Mouse (Mus musculus): ENCODE data around the gene Fstl4. TPM values are rescaled to one million over a fixed set of nuclear protein-coding genes. Genes with fewer than 3 reads are reported as not detected.

Gene Fstl4
- polyA plus RNA-seq, 1 experiment from 2014 or later = 9.1 TPM

DNA sequence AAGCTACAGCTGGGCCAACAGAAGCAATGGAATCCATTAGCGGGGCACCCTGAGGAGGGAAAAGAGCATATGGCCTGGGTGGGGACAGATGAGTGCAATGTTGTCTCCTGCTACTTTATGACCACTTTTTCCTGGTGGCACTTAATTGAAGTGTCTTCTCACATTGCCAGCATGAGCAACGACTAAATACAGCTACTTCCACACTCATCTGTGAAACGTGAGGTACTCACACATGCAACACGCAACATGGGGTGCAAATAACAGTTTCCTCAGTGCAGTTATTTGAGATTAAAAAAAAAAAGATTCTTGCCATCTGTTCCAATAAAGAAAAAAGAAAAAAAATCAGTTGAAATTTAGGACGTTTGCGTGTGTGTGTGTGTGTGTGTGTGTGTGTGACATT is 178.5 kb downstream of the Fstl4 start:
- Histone ChIP-seq H3K9me3 (replicated peaks; ENCODE audit: control insufficient read depth, low read length) (no peaks in the 10 kb centered on the region), H3K9ac (ENCODE audit: low read depth, low read length) (no peak overlapping the region), H3K27me3 (ENCODE audit: control insufficient read depth, insufficient read depth, low read length) (no peaks in the 10 kb centered on the region), H3K36me3 (ENCODE audit: control insufficient read depth, insufficient read depth, low read length) (no peaks in the 10 kb centered on the region), H3K4me1 (ENCODE audit: control insufficient read depth, insufficient read depth, low read length) (0 out of 2 replicates have a peak, but pooled peaks cover 3% of the 10 kb centered on the region), H3K27ac (ENCODE audit: low read depth, low read length) (no peak overlapping the region), H3K4me2 (no peak overlapping the region), H3K4me3 (ENCODE audit: low read depth, low read length) (no peak overlapping the region)
- no peak for ATAC-seq (replicated peaks; ENCODE audit: insufficient number of reproducible peaks, low FRiP score, low TSS enrichment)
- 84% methylated on average over 6 of the region's 6 CpGs for WGBS (ENCODE audit: insufficient replicate concordance)

DNA sequence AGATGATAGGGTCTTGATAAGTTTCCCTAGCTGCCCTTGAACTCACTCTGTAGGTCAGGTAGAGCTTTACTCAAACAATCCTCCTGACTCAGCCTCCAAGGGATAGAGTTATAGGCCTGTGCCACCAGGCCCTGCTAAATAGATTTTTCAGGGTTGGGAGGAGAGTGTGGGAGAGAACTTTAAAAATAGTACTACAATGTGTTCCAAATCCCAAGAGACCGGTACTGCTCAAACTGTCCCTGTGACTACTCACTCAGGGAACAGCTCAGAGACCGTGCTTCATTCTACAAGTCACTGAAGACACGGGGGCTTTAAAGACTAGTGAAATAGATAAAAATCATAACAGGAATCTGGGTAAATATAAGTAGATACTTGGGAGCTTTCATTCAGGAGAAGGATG is 190.6 kb downstream of the Fstl4 start:
- no peak for ATAC-seq (replicated peaks; ENCODE audit: insufficient number of reproducible peaks, low FRiP score, low TSS enrichment)
- no peak overlapping the region for H3K27ac ChIP-seq (ENCODE audit: low read depth, low read length)
- H3K27me3 ChIP-seq (ENCODE audit: control insufficient read depth, insufficient read depth, low read length) = no peaks in the 10 kb centered on the region
- no peak overlapping the region for H3K9ac ChIP-seq (ENCODE audit: low read depth, low read length)
- no peaks in the 10 kb centered on the region for H3K9me3 ChIP-seq (replicated peaks; ENCODE audit: control insufficient read depth, low read length)
- no peaks in the 10 kb centered on the region for H3K4me1 ChIP-seq (ENCODE audit: control insufficient read depth, insufficient read depth, low read length)
- H3K4me2 ChIP-seq = no peak overlapping the region
- 79% methylated on average over 3 of the region's 3 CpGs for WGBS (ENCODE audit: insufficient replicate concordance)
- no peak overlapping the region for H3K4me3 ChIP-seq (ENCODE audit: low read depth, low read length)
- no peaks in the 10 kb centered on the region for H3K36me3 ChIP-seq (ENCODE audit: control insufficient read depth, insufficient read depth, low read length)

DNA sequence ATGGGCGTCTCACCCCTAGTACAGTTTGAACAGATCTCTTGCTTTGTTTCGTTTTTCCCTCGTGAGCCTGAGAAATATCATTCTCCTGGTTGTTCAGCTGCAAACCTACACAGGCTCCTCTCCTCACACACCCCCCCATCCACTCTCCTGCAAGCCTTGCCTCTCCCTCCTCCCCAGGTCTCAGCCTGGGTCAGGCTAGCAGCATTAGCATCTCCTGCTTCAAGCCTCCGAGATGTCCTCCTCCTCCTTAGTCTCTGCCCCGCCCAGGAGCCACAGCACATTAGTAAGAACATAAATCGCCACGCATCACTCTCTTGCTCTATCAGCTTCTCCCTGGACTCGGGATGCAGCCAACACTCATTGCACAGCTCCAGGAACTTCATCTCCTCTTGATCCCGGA is 204.4 kb downstream of the Fstl4 start:
- no peak overlapping the region for H3K4me3 ChIP-seq (ENCODE audit: low read depth, low read length)
- H3K4me1 ChIP-seq (ENCODE audit: control insufficient read depth, insufficient read depth, low read length) = no peaks in the 10 kb centered on the region; the same call in 1 of the 2 replicates
- ATAC-seq (replicated peaks; ENCODE audit: insufficient number of reproducible peaks, low FRiP score, low TSS enrichment) = no peak
- no peaks in the 10 kb centered on the region for H3K9me3 ChIP-seq (replicated peaks; ENCODE audit: control insufficient read depth, low read length)
- 78% methylated on average over 9 of the region's 9 CpGs for WGBS (ENCODE audit: insufficient replicate concordance)
- no peak overlapping the region for H3K9ac ChIP-seq (ENCODE audit: low read depth, low read length)
- no peak overlapping the region for H3K27ac ChIP-seq (ENCODE audit: low read depth, low read length)
- H3K36me3 ChIP-seq (ENCODE audit: control insufficient read depth, insufficient read depth, low read length) = no peaks in the 10 kb centered on the region
- no peaks in the 10 kb centered on the region for H3K27me3 ChIP-seq (ENCODE audit: control insufficient read depth, insufficient read depth, low read length)
- H3K4me2 ChIP-seq = no peak overlapping the region

DNA sequence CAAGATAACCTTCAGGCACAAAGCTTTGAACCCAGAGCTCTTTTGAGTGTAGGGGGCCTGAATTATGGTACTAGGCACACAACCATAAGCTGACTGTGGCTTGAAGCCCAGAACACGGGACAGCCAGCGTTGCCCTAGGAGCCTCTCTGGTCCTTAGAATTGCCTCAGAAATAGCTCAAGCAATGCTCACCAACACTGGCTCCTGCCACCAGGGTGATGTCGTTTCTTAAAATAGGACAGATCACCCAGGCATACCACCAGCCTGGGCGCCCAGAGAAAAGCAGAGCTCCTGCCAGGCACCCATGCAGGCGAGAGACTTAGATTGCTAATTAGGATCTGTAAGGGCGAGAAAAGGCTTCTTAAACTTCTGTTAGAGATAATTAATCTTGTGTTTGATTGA is 206.0 kb downstream of the Fstl4 start:
- H3K9me3 ChIP-seq (replicated peaks; ENCODE audit: control insufficient read depth, low read length) = no peaks in the 10 kb centered on the region
- no peak overlapping the region for H3K27ac ChIP-seq (ENCODE audit: low read depth, low read length)
- no peak overlapping the region for H3K4me2 ChIP-seq
- 51% methylated on average over 6 of the region's 6 CpGs for WGBS (ENCODE audit: insufficient replicate concordance)
- no peak overlapping the region for H3K9ac ChIP-seq (ENCODE audit: low read depth, low read length)
- H3K4me3 ChIP-seq (ENCODE audit: low read depth, low read length) = no peak overlapping the region
- H3K36me3 ChIP-seq (ENCODE audit: control insufficient read depth, insufficient read depth, low read length) = no peaks in the 10 kb centered on the region
- no peaks in the 10 kb centered on the region for H3K27me3 ChIP-seq (ENCODE audit: control insufficient read depth, insufficient read depth, low read length)
- no peaks in the 10 kb centered on the region; the same call in 1 of the 2 replicates for H3K4me1 ChIP-seq (ENCODE audit: control insufficient read depth, insufficient read depth, low read length)
- ATAC-seq (replicated peaks; ENCODE audit: insufficient number of reproducible peaks, low FRiP score, low TSS enrichment) = no peak

DNA sequence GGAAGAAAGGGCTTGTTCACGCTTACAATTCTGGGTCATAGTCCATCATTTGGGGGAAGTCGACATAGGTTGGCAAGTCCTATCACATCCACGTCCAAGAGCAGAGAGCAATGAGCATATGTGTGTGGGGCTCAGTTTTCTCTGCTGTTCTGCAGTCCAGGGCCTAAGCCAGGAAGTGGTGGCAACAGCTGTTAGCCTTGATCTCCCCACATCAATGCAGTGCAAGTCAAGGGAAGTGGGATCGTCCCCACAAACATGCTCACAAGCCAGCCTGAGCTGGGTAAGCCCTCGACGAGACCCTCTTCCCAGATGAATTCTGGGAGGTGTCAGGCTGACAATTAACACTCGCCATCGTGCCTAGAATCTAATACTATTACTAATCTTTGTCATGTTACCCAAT is 222.6 kb downstream of the Fstl4 start:
- H3K27ac ChIP-seq (ENCODE audit: low read depth, low read length) = no peak overlapping the region
- H3K4me2 ChIP-seq = no peak overlapping the region
- H3K9me3 ChIP-seq (replicated peaks; ENCODE audit: control insufficient read depth, low read length) = peaks cover 2% of the 10 kb centered on the region; the same call in 1 of the 2 replicates
- H3K27me3 ChIP-seq (ENCODE audit: control insufficient read depth, insufficient read depth, low read length) = no peaks in the 10 kb centered on the region
- no peaks in the 10 kb centered on the region for H3K4me1 ChIP-seq (ENCODE audit: control insufficient read depth, insufficient read depth, low read length)
- WGBS (ENCODE audit: insufficient replicate concordance) = 76% methylated on average over 8 of the region's 8 CpGs
- no peak overlapping the region for H3K4me3 ChIP-seq (ENCODE audit: low read depth, low read length)
- no peaks in the 10 kb centered on the region for H3K36me3 ChIP-seq (ENCODE audit: control insufficient read depth, insufficient read depth, low read length)
- no peak for ATAC-seq (replicated peaks; ENCODE audit: insufficient number of reproducible peaks, low FRiP score, low TSS enrichment)
- no peak overlapping the region for H3K9ac ChIP-seq (ENCODE audit: low read depth, low read length)

DNA sequence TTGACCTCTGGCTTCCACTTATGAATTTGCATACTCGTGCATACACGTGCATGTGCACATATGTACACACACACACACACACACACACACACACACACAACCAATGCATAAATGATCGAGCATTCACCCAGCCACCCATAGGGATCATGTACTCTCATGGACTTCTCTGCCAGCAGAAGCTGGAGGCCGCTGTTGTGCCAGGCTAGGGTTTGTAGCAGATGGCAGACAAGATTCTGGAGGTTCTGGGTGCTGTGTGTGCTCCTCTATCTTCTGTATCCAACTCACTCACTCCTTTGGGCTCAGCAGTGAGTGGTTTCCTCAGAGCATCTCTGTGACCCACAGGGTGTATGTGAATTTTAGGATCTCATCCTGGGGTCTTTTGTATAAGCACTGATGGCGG is 230.3 kb downstream of the Fstl4 start:
- Histone ChIP-seq H3K9ac (ENCODE audit: low read depth, low read length) (no peak overlapping the region), H3K4me1 (ENCODE audit: control insufficient read depth, insufficient read depth, low read length) (no peaks in the 10 kb centered on the region), H3K36me3 (ENCODE audit: control insufficient read depth, insufficient read depth, low read length) (no peaks in the 10 kb centered on the region), H3K4me2 (no peak overlapping the region), H3K27ac (ENCODE audit: low read depth, low read length) (no peak overlapping the region), H3K4me3 (ENCODE audit: low read depth, low read length) (no peak overlapping the region), H3K27me3 (ENCODE audit: control insufficient read depth, insufficient read depth, low read length) (no peaks in the 10 kb centered on the region), H3K9me3 (replicated peaks; ENCODE audit: control insufficient read depth, low read length) (no peaks in the 10 kb centered on the region)
- 87% methylated on average over 5 of the region's 5 CpGs for WGBS (ENCODE audit: insufficient replicate concordance)
- no peak for ATAC-seq (replicated peaks; ENCODE audit: insufficient number of reproducible peaks, low FRiP score, low TSS enrichment)

- Histone ChIP-seq H3K9me3 (replicated peaks; ENCODE audit: control insufficient read depth, low read length) (no peaks in the 10 kb centered on the region), H3K36me3 (ENCODE audit: control insufficient read depth, insufficient read depth, low read length) (no peaks in the 10 kb centered on the region), H3K4me1 (ENCODE audit: control insufficient read depth, insufficient read depth, low read length) (no peaks in the 10 kb centered on the region), H3K4me3 (ENCODE audit: low read depth, low read length) (no peak overlapping the region), H3K27ac (ENCODE audit: low read depth, low read length) (no peak overlapping the region), H3K27me3 (ENCODE audit: control insufficient read depth, insufficient read depth, low read length) (no peaks in the 10 kb centered on the region), H3K4me2 (no peak overlapping the region), H3K9ac (ENCODE audit: low read depth, low read length) (no peak overlapping the region)
- 76% methylated on average over 16 of the region's 16 CpGs for WGBS (ENCODE audit: insufficient replicate concordance)
- no peak for ATAC-seq (replicated peaks; ENCODE audit: insufficient number of reproducible peaks, low FRiP score, low TSS enrichment)
Observed at GRCm38 (mm10) chr11:52996434-52997093, 232.1 kb downstream of the Fstl4 start.

DNA sequence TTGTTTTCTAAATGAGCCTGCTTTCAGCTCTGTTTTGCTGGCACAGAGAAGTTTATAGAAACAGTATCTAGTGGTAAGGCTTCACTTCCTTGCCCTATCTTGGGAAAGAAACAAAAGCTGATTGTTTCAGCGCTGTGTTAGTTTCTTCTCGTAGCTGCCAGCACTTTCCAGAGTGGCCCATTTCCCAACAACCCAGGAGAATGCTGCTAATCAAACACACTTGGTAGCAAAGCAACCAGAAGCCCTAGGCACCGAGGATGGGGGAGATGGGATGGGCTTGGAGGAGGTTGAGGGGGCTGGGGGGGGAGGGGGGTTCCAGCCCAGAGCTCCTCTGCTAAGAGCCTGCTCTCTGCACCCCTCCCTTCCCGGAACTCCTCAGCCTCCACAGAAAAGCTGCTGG is 233.0 kb downstream of the Fstl4 start:
- ATAC-seq (replicated peaks; ENCODE audit: insufficient number of reproducible peaks, low FRiP score, low TSS enrichment) = no peak

DNA sequence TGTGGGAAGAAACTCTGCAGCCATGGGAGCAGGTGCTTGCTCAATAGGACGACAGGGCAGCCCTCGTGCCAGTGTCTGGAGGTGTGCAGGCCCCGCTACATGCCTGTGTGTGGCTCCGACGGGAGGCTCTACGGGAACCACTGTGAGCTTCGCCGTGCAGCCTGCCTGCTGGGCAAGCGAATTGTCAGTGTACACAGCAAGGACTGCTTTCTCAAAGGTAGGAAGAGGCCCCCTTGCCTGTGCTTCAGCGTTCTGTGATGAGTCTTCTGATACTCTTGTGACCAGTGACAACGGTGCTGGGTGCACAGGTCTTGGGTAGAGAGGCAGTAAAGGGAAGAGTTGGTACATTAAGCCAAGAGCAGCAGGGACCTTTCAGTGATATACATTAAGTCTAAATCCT is 235.8 kb downstream of the Fstl4 start:
- Histone ChIP-seq H3K4me2 (no peak overlapping the region), H3K4me3 (ENCODE audit: low read depth, low read length) (no peak overlapping the region), H3K9me3 (replicated peaks; ENCODE audit: control insufficient read depth, low read length) (no peaks in the 10 kb centered on the region), H3K27ac (ENCODE audit: low read depth, low read length) (no peak overlapping the region), H3K9ac (ENCODE audit: low read depth, low read length) (no peak overlapping the region), H3K27me3 (ENCODE audit: control insufficient read depth, insufficient read depth, low read length) (no peaks in the 10 kb centered on the region), H3K4me1 (ENCODE audit: control insufficient read depth, insufficient read depth, low read length) (no peaks in the 10 kb centered on the region), H3K36me3 (ENCODE audit: control insufficient read depth, insufficient read depth, low read length) (no peaks in the 10 kb centered on the region)
- 85% methylated on average over 11 of the region's 11 CpGs for WGBS (ENCODE audit: insufficient replicate concordance)
- no peak for ATAC-seq (replicated peaks; ENCODE audit: insufficient number of reproducible peaks, low FRiP score, low TSS enrichment)

More for the DNA sequence above, 233.0 kb downstream of the Fstl4 start:
- Histone ChIP-seq H3K9ac (ENCODE audit: low read depth, low read length) (no peak overlapping the region), H3K27ac (ENCODE audit: low read depth, low read length) (no peak overlapping the region), H3K4me3 (ENCODE audit: low read depth, low read length) (no peak overlapping the region), H3K27me3 (ENCODE audit: control insufficient read depth, insufficient read depth, low read length) (no peaks in the 10 kb centered on the region), H3K9me3 (replicated peaks; ENCODE audit: control insufficient read depth, low read length) (no peaks in the 10 kb centered on the region), H3K4me1 (ENCODE audit: control insufficient read depth, insufficient read depth, low read length) (no peaks in the 10 kb centered on the region), H3K36me3 (ENCODE audit: control insufficient read depth, insufficient read depth, low read length) (no peaks in the 10 kb centered on the region), H3K4me2 (no peak overlapping the region)
- WGBS (ENCODE audit: insufficient replicate concordance) = 35% methylated on average over 4 of the region's 4 CpGs

Measured in heart, embryonic 11.5 days (tissue).